Mouse (Mus musculus) layer of hippocampus, adult 9-11 months (tissue): ENCODE measurements around the gene Hmga2.
"Not testable (repeated sequence)": the region's sequence is repeated elsewhere in the genome, so short reads cannot be mapped to it uniquely, and the experiment has no call there.

Source experiments
- DNase-seq: peaks from one replicate; pipeline ENCODE4 v3.0.0; 2022

Gene Hmga2

DNA sequence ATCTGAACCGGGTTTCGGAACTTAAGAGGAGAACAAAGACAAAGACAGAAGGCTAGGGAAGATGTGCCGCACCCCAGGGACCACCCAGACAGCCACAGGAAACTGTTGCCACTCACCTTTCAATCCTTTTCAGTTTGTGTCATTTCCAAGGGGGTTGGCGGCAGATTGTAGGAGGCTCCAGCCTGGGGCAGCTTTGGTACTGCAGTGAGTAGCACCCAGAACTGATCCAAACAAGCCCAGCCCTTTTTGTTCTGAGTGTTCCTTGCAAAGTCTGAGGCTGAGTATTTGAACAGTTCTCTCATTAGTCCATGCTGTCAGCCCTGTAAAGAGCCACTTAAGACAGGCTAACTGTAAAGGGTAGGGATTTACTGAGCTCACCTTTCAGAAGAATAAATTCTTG is 136.9 kb downstream of the Hmga2 start:
- no peak for DNase-seq

DNA sequence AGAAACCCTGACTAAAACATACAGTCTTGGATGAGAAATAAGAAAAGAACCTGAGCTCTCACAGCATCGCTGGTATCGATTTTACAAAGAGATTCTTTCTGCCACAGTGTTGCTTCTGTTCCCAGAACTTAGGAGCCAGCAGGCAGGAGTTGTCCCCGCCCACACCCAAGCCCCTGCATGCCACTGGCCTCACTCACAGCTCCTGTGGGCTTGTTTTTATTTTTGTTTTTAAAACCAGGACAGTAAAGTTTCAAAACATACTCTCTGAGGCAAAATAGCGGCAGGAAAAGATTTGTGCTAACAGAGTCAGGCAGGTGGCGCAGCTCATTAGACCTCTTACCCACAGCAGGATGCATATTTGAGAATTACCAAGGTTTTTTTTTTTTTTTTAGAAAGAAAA is 137.4 kb downstream of the Hmga2 start:
- DNase-seq = no peak

GRCm38 (mm10) chr10:120338431-120338830 is 137.8 kb downstream of the Hmga2 start:
- DNase-seq = not testable (repeated sequence)

DNA sequence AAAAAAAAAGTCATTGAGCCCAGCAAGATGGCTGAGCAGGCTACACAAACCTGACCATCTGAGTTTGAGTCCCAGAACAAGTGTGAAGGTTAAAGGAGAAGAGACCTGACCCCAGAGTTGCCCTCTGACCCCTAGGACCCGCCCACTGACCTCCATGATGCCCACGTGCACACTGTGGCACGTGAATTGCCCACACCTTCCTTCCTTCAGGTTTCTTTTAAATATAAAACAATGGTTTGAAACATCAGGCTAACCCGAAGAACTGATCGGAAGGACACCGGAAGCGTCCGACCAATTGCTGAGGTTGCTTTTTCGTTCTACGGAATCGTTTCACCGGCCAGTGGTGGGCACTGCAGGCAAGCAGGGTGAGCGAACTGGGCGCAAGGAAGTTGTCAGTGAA is 148.3 kb downstream of the Hmga2 start:
- no peak for DNase-seq

- no peak for DNase-seq
Measured at GRCm38 (mm10) chr10:120323584-120324203, 152.6 kb downstream of the Hmga2 start.

GRCm38 (mm10) chr10:120322815-120323214 is 153.5 kb downstream of the Hmga2 start:
- no peak for DNase-seq

DNA sequence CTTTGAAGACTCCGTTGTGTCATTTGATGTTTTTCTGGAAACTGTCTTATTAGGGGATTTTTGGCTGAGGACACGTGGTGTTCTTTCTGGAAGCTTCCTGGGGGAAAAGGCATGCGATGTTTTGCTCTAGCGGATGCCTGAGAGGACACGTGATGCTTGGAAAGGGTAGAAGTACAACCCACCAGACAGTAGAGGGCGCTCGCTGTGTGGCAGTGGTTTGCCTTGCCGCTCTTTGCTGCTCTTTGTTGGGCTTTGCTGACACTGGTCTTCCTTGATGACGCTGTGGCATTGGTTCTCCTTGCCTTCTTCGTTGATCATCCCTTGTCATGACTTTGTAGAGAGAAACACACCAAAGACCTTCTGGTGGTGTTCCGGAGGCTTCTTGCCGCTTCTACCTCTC is 156.7 kb downstream of the Hmga2 start:
- no peak for DNase-seq
